Mouse (Mus musculus) layer of hippocampus, adult 6 months (tissue): Measurements from ENCODE around the gene Nutm2. TPM values are rescaled to one million over a fixed set of nuclear protein-coding genes. Genes with fewer than 3 reads are reported as not detected.

Experiments used
- long read RNA-seq, 2 experiments: library from polyadenylated mRNA; unstranded; transcript quantifications; one replicate each; pipeline ENCODE4 v2.0.0; 2019 to 2020
- polyA plus RNA-seq: library from polyadenylated mRNA; unstranded; fragments of <200 nt; fragmentation: Nextera tagmentation; gene quantifications from 2 replicates; pipeline ENCODE4 v1.2.3, GENCODE M21; 2021

The Nutm2 gene
- not detected in 2 replicates for polyA plus RNA-seq
- long read RNA-seq, experiment 1: 0 reads
- long read RNA-seq, experiment 2: 0 reads

DNA sequence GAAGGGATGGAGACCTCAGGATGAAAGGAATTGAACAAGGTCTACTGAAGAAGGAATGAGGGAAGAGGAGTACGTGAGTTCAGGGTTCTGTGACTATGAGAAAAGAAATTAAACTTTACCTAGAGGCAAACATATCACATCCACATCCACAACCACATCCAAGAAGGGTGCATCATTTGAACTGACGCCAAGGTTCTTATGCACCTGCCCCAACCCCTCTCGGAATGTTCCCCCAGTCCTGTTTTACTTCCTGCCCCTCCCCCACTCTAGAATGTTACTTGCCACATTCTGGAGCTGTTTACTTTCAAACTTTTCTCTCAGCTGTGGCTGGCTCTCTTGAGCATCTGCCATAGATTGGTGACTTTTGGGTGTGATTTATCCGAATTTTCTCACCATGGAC, at the start of gene Nutm2:
Nutm2 (plus strand) TSS at position 301 of the 400 bp plus-strand sequence.

DNA sequence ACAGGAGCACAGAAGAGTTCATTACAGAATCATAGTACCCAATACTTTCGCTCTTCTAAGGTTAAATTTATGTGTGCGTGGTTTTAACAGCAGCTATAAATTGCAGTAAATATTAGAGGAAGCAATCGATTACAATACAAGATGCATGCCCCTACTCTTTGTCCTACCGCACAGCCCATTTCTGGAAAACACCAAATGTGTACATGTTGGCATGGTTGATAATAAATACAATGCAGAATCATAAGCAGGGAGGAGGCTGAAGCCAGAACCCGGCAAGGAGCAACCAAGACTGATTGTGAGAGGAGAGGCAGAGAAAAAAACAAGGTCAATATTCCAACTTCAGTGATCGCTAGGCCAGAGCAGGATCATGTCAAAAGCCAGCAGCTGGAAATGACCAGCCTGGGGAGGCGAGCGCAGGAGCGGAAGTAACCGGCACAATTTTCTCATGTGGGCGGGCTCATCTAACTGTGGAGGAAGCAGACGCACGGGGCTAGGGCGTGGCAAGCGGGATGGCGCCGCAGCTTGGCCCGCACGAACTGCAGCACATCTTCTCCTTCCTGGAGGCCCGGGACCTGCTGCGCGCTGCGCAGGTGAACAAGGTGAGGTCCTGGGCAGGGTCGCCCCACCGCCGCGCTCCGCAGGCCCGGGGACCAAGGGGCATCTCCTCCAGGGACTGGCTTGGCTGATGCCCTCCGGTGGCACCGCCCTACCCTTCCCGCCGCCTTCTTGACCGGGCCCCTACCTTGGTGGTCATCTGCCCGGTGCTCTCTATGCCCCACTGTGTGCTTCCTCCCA, 49.5 kb upstream of the Nutm2 start, which contains the start of gene Fbxw17:
Fbxw17 (plus strand) TSS at position 476 of the 795 bp plus-strand sequence.

DNA sequence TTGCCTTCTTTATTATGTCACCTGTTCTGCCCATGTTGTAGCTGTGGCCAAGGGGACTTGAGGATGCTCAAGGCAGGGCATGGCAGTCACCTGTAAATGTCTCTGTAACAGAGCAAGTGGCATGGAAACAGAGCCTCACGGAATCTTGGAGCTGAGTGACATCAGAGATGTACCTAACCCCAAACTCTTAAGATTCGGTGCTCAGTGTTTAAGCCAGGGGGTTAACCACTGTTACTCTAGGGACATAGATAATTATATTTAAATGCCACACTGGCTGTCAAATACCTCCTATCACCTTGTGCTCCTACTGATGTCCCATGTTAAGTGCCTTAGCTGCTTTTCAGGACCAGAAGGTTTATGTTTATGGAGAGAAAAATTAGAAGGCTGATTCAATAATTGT, 23.3 kb upstream of the Nutm2 start, which contains the start of gene Gm47429:
Gm47429 (minus strand) TSS at position 101 of the 400 bp plus-strand sequence.

Other genes starting within 250 kb of the Nutm2 start
- not detected in 2 replicates for gene Gm906, start 217.0 kb upstream of the Nutm2 start, polyA plus RNA-seq
- 10.2 and 10.6 TPM in 2 replicates for gene Fbxw17, start 49.4 kb upstream of the Nutm2 start, polyA plus RNA-seq
- gene Gm47429, start 23.4 kb upstream of the Nutm2 start, polyA plus RNA-seq: not detected in 2 replicates
- gene Gm904, start 175.9 kb downstream of the Nutm2 start, polyA plus RNA-seq: not detected in 2 replicates
- not detected in 2 replicates for gene Gm8765, start 231.0 kb downstream of the Nutm2 start, polyA plus RNA-seq